Mouse (Mus musculus) brain, adult 10 weeks (tissue): Measurements from ENCODE around the gene Alox8. TPM values are rescaled to one million over a fixed set of nuclear protein-coding genes. Genes with fewer than 3 reads are reported as not detected.

Experiments
- polyA plus RNA-seq: library from polyadenylated mRNA; stranded (reverse); fragments of 350-450 nt; fragmentation: Illumina TruSeq; extraction: RNeasy Lipid Tissue Mini Kit (QIAGEN cat#74804); gene quantifications from one replicate; pipeline ENCODE4 v1.2.3, GENCODE M21; 2015; ENCODE audit warnings: low read depth, low replicate concordance

Gene Alox8
- polyA plus RNA-seq, result 3.5 TPM

DNA sequence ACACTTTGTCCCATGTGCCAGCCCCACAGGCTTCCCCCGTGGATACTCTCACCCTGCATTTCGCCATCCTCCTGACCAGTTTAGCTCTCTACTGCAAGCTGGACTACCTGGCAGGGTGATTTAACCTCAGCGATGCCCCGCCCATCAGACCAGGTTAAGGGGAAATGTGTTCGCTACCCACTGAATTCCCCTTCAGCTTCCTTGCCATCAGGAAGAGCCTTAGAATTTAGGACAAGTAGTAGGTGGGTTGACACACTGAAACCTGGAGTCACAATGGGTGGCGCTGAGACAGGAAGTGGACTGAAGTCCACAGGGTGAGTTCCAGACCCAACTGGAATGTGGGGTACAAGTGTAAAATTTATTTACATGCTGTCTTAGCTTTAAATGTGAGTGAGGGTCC, at the start of gene Alox8:
Alox8 (minus strand) TSS at position 101 of the 400 bp plus-strand sequence.

DNA sequence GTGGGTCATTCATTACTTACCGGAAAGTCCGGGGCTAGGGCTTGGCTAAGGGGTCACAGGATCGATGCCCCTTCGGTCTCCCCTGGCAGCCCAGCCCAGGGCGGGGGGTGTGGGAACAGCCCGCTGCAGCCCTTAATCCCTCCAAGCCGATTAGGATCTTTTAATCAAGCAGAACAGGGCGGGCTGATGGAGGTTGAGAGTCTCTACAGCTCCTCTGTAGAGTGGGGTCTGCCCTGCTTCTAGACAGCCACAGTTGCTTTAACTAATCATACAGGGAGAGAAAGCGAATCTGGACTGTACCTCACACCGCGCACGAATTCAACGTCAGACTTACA, 39.2 kb upstream of the Alox8 start, which contains the start of gene Gucy2e:
Gucy2e (minus strand) TSS at position 111 of the 335 bp plus-strand sequence.

GRCm38 (mm10) chr11:69156800-69157199, 40.8 kb downstream of the Alox8 start, which contains the start of gene Alox12b:
Gene Alox12b (plus strand): TSS chr11:69156989.

Other genes starting within 250 kb of the Alox8 start
- 16.4 TPM for gene Arhgef15, start 240.4 kb downstream of the Alox8 start, polyA plus RNA-seq
- gene Slc25a35, start 229.7 kb downstream of the Alox8 start, polyA plus RNA-seq, result 6.2 TPM
- 41.5 TPM for gene Rangrf, start 222.7 kb downstream of the Alox8 start, polyA plus RNA-seq
- 11.4 TPM for gene Pfas, start 189.4 kb downstream of the Alox8 start, polyA plus RNA-seq
- gene Ctc1, start 181.9 kb downstream of the Alox8 start, polyA plus RNA-seq, result 35.5 TPM
- gene Aurkb, start 152.2 kb downstream of the Alox8 start, polyA plus RNA-seq, result 0.54 TPM
- 25.8 TPM for gene Borcs6, start 138.1 kb downstream of the Alox8 start, polyA plus RNA-seq
- 25.6 TPM for gene Tmem107, start 127.0 kb downstream of the Alox8 start, polyA plus RNA-seq
- 1,029 TPM for gene Vamp2, start 109.4 kb downstream of the Alox8 start, polyA plus RNA-seq
- 47.8 TPM for gene Per1, start 102.6 kb downstream of the Alox8 start, polyA plus RNA-seq
- gene Hes7, start 77.4 kb downstream of the Alox8 start, polyA plus RNA-seq, result 0.58 TPM
- 0.67 TPM for gene 9130213A22Rik, start 75.3 kb downstream of the Alox8 start, polyA plus RNA-seq
- 3.9 TPM for gene Aloxe3, start 71.9 kb downstream of the Alox8 start, polyA plus RNA-seq
- 4.0 TPM for gene Alox12b, start 40.9 kb downstream of the Alox8 start, polyA plus RNA-seq
- 1.1 TPM for gene Gucy2e, start 39.2 kb upstream of the Alox8 start, polyA plus RNA-seq
- gene Cntrob, start 125.9 kb upstream of the Alox8 start, polyA plus RNA-seq, result 16.5 TPM
- gene Trappc1, start 126.1 kb upstream of the Alox8 start, polyA plus RNA-seq, result 92.5 TPM
- gene Kcnab3, start 128.4 kb upstream of the Alox8 start, polyA plus RNA-seq, result 83.2 TPM
- gene Rnf227, start 142.6 kb upstream of the Alox8 start, polyA plus RNA-seq, result 217 TPM
- 218 TPM for gene Chd3, start 171.6 kb upstream of the Alox8 start, polyA plus RNA-seq
- gene Naa38, start 197.6 kb upstream of the Alox8 start, polyA plus RNA-seq, result 175 TPM
- 37.8 TPM for gene Cyb5d1, start 197.8 kb upstream of the Alox8 start, polyA plus RNA-seq
- gene Tmem88, start 200.4 kb upstream of the Alox8 start, polyA plus RNA-seq, result 2.1 TPM
- 8.6 TPM for gene Kdm6b, start 215.8 kb upstream of the Alox8 start, polyA plus RNA-seq